Mouse (Mus musculus) heart, adult 11 months (tissue): ENCODE results near the gene Cdk14.

Experiments used
- DNase-seq: peaks from one replicate; pipeline ENCODE4 v3.0.0; 2022

Cdk14 gene

GRCm38 (mm10) chr5:5313195-5313760 lies 106.8 kb downstream of the Cdk14 start:
- DNase-seq = peak; percentile 83

GRCm38 (mm10) chr5:5305286-5305685 lies 114.8 kb downstream of the Cdk14 start:
- peak; percentile 87 for DNase-seq

DNA sequence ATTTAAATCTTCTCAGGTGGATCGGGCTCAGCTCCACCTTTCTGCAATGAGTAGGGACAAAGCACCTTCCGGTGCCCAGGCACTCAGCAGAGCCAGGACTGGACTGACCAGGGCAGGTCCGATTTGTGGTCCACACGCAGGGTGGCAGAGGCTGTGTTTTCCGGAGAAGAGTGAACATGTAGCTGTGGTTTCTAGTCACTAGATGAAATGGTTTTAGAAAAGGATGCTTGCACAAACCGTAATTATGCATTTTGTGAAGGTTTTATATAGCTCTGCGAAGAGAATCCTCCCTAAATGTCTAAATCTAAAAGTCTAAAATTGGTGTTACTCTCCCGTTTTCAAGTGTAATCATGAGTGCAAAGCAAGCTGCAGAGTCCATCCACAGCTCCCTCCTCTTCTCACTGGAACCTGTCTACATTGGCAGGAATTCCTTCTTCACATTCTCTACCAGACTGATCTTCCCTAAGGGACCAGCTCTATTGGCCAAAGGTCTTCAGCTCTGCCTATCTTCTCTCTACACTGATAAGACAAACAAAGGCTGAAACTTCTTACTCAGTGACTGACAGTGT lies 116.9 kb downstream of the Cdk14 start:
- DNase-seq = peak; percentile 23

- peak; percentile 80 for DNase-seq
Observed at GRCm38 (mm10) chr5:5301571-5302079, 118.5 kb downstream of the Cdk14 start.

DNA sequence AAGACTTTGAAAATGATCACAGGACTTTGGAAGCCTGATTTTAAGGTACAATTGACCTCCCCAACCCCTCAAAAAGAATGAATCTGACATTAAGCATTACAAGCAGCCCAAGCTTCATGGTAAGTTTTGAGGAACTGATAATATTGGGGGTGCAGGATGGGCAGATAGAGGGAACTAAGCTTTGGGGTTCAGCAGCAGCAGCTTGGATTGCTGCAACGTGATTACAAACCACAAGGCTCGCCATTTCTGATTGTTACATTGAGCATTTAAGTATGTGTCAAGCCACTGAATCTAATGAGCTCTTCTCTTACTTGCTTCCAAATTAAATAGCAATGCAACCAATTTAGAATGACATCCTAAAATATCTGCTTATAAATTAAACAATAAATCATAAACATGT lies 119.1 kb downstream of the Cdk14 start:
- peak; percentile 33 for DNase-seq

DNA sequence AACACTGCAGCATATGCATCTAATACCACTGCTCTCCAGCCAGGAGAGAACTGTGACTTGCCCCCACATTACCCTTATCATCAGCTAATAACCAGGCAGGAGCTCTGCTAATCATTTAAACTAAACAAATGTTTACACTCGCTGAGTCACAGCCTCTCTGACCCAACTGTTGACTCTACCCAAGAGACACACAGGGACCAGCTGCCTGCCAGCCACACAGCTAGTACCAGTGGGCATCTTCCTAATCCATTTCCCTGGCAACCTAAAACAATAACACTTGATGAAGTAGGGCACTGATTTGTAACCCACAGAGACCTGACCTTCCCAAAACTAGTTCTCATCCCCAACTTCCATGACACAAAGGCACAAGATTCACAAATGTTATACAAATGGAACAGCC lies 119.8 kb downstream of the Cdk14 start:
- no peak for DNase-seq

DNA sequence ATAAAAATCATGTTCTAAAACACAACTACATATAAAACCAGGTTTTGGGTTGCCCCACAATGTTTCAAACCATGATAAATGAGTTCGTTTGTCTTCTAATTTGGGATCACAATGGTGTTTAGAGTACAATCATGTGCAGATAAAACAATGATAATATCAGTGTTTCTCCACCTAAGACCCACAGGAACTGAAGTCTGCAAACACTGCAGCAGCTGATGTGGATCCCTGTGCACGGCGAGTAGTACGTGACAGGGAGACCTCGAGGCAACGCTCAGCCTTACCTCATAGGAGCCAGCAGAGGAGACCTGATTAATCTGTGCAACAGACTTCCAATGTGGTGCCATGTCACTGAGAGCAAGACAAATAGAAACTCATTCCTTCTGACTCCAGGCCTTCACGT lies 122.9 kb downstream of the Cdk14 start:
- no peak for DNase-seq

GRCm38 (mm10) chr5:5296773-5297172 lies 123.3 kb downstream of the Cdk14 start:
- DNase-seq = no peak

- DNase-seq = no peak
Observed at GRCm38 (mm10) chr5:5292830-5293542, 127.1 kb downstream of the Cdk14 start.

DNA sequence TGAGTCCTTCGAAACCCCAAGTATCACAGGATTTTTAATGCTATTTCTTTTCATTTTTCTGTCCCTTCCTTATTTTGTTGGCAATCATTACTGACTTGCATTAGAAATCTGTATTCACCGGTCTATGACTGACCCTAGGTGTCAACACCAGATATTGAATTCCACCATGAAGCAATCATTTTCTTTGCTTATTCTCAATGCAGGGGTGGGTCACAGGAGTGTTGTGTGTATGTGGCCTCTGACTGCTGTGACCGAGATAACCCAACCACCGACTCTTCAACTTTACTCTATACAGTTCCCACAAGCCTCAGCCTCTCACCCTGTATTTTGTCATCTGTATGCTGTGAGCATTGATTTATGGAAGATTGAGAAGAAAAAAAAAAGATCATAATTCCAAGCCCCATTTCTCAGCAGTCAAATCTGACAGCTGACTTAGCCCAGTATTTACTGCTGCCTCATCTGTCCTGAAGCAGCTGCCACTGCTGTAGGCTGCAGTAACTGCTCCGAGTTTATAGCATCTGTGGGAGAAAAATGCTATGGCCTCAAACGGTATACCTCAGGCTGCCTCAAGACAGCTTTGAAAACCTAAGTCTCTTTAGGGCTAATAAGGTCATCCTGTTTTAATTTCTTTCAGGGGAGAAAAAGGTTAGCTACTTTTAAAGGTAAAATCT lies 128.7 kb downstream of the Cdk14 start:
- DNase-seq = no peak

DNA sequence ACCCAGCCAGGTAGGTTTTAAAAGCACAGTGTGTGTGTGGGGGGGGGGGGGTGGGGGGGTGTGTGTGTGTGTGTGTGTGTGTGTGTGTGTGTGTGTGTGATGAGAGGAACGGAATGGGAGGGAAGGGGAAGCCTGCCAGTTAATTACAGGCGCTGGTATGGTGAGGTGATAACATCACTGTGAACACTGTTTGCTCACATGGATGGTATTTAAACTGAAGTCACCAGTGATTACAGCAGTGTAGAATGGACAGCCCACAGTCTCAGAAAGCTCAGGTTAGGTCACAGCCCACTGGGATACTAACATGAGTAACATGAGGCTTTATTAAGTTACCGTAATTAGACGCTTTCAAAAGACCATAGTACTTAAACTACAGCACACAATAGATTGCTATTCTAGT lies 129.4 kb downstream of the Cdk14 start:
- DNase-seq = no peak

GRCm38 (mm10) chr5:5285876-5286275 lies 134.2 kb downstream of the Cdk14 start:
- DNase-seq = no peak

GRCm38 (mm10) chr5:5284531-5284930 lies 135.6 kb downstream of the Cdk14 start:
- DNase-seq = no peak

DNA sequence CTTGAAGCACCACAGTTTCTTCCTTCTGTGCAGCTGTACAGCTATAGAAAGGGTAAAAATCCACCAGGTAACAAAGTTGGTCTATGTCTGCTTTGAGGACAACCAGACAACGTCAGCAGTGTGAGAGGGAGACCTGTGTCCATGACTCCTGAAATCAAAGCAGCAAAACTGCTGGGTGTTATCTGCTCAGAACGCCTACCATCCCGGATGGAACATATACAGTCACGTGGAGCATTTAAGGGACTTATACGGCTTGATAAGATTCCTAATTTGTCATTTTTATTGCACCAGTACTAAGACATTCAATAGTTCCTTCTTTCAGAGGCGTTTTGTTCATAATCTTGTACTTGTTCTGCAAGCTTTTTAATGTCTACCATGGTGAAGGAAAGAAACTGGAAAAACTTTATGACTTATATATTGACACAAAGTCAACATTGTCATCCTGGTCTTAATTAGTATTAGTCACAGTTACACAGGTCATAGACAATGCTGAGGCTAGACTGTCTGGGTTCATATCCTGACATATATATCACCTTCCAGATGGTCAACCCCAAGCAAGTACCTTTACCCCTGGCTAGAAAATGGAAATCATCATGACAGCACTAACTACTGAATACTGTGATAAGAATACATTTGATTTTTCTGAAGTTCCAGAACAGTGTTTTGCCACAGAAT lies 136.2 kb downstream of the Cdk14 start:
- no peak for DNase-seq

- no peak for DNase-seq
Observed at GRCm38 (mm10) chr5:5282425-5282824, 137.7 kb downstream of the Cdk14 start.

DNA sequence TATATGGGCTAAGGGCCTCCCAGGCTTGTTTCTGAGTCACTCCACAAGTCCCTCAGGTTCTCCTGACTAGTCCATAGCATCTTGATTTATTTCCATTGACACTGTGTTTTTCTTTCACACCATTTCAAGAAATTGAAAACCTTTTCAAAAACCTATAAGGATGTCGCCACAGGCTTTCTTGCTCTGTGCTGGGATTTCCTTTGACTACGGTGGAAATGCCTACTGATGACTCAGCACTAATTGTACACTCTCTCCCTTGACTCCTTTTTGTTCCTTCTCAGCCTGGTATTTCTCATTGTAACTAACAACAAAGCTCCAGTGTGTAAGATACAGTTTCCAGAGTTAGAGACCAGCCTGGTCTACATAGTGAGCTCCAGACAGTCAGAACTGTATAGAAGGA lies 144.8 kb downstream of the Cdk14 start:
- no peak for DNase-seq

DNA sequence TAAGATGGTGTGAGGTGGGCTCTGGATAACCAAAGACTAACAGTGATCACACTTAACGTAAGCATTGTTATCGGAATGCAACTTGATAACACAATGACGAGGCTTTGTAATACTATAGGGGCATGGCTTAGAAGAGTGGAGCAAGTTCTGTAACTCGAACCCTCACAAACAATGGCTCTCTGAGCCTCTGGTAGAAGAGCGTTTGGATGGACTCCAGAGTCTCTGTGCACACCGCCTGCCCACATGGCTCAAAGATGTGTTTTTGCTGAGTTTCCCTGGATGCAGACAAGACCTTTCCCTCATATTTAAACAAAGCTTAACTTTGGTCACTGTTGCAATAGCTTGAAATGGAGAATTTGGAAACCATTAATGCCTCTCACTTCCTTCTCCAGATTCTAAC lies 145.8 kb downstream of the Cdk14 start:
- no peak for DNase-seq

DNA sequence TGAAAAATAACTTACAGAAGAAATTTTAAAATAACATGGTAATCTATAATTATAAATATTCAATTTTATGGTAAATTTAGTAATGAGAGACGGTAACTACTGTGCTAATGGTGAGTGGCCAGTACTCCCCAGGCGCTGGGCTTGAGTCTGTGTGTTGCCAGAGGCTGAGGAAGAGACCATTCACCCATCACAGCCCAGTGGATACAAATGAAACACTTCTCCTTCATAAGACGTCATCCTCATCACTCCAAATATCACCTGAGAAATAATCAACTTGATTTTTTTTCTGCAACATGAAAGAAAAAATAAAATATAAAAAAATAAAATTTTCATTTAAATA lies 153.4 kb downstream of the Cdk14 start:
- DNase-seq = no peak

DNA sequence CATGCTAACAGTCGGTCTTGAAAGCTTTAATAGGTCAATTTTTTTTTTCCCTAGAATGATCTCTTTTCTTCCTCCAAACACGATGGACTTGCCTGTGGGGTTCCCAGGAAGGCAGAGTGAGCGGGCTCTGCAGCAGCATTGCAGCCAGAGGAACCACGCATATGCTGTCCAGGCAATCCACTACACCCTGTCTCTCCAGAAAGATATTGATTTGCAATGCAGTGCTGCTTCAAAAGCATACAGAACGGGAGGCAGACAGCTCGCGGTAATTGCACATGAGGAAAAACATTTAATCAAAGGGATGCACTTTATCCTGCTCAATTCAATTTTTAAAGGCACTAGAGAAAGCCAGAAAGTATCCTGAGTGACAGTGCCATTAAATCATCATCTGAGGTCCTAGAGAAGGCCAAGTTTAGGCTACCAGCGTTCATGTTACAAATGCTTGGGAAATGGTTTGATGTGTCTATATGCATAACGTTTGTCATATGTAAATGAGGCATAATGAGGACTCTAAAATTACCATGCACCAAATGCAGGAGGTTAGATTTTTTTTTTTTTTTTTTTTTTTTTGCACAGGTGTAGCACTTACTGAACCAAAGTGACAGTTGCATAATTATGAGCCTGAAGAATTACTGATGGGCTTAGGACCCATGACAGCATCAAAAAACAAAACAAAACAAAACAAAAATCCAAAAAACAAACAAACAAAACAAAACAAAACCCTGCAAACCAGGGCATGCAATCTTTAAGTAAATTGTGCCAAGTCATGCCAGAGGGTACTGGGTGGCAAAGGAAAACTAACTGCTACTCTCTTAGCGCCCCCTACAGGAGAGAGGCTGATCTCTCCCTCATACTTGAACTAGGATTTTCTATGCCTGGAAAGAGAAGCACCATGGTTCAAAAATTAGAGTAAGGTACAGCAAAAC lies 154.0 kb downstream of the Cdk14 start:
- DNase-seq = peak; percentile 78

DNA sequence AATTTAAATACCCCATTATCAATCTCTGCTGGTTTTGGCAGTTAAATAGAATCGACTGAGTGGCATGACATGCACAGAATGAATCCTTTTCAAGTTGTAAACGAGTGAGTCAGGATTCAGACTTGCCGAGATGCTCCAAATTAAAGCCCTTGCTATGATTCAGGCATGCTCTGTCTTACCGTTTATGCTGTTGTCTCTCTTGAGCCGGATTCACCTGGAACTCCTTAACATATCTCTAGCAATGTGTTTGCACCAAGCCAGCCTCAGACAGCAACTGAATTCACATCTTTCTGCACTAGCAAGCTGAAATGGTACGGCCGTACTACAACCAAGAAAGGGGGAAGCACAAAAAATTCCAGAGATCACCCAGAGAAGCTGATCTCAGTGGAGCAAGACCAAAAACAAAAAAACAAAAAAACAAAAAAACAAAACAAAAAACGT lies 154.7 kb downstream of the Cdk14 start:
- no peak for DNase-seq

DNA sequence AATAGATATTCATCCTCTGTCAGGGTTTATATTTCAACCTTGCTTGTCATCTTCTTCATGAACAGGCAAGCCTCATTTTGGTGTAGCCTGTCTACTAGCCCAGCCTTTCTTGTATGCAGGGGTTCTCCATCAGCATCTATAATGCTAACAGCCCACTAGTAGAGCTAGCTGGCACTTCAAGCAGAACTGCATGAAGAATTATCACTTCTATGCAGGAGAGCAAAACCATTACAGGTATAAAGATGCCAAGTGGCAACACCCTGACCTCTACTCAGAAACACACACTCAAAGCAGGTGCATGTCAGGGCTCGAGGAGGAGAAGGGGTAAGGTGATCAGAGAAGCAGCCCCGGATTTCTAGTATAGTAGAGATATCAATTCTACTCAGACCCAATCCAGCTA lies 155.4 kb downstream of the Cdk14 start:
- DNase-seq = peak; percentile 42

GRCm38 (mm10) chr5:5261725-5262296 lies 158.3 kb downstream of the Cdk14 start:
- DNase-seq = peak; percentile 91
